Mouse (Mus musculus) induced T-regulatory cell, adult 2 months (primary cell): ENCODE measurements around the gene Car10.
"Not testable (repeated sequence)": the region's sequence is repeated elsewhere in the genome, so short reads cannot be mapped to it uniquely, and the experiment has no call there.

Experiments
- DNase-seq: peaks from one replicate; pipeline ENCODE4 v3.0.0-alpha.2; 2012; ENCODE audit warnings: low read depth

Car10 gene

GRCm38 (mm10) chr11:93393371-93393770 is 295.5 kb downstream of the Car10 start:
- DNase-seq, result not testable (repeated sequence)

- DNase-seq, result no peak
Observed at GRCm38 (mm10) chr11:93396356-93396755, 298.5 kb downstream of the Car10 start.

- DNase-seq, result not testable (repeated sequence)
Observed at GRCm38 (mm10) chr11:93401167-93401566, 303.3 kb downstream of the Car10 start.

- DNase-seq, result no peak
Observed at GRCm38 (mm10) chr11:93407981-93408380, 310.2 kb downstream of the Car10 start.

GRCm38 (mm10) chr11:93431482-93431881 is 333.7 kb downstream of the Car10 start:
- DNase-seq, result no peak

- no peak for DNase-seq
Observed at GRCm38 (mm10) chr11:93434997-93435915, 337.4 kb downstream of the Car10 start.

GRCm38 (mm10) chr11:93436892-93437291 is 339.1 kb downstream of the Car10 start:
- DNase-seq, result no peak

GRCm38 (mm10) chr11:93440466-93440865 is 342.6 kb downstream of the Car10 start:
- no peak for DNase-seq

- no peak for DNase-seq
Observed at GRCm38 (mm10) chr11:93443777-93444176, 345.9 kb downstream of the Car10 start.

- DNase-seq, result no peak
Observed at GRCm38 (mm10) chr11:93444741-93445140, 346.9 kb downstream of the Car10 start.

GRCm38 (mm10) chr11:93447566-93447965 is 349.7 kb downstream of the Car10 start:
- no peak for DNase-seq

- no peak for DNase-seq
Observed at GRCm38 (mm10) chr11:93448290-93449256, 350.7 kb downstream of the Car10 start.

- no peak for DNase-seq
Observed at GRCm38 (mm10) chr11:93450535-93450934, 352.7 kb downstream of the Car10 start.

GRCm38 (mm10) chr11:93466221-93466620 is 368.4 kb downstream of the Car10 start:
- no peak for DNase-seq

GRCm38 (mm10) chr11:93467711-93468110 is 369.9 kb downstream of the Car10 start:
- no peak for DNase-seq

- DNase-seq, result no peak
Observed at GRCm38 (mm10) chr11:93470771-93471170, 372.9 kb downstream of the Car10 start.

GRCm38 (mm10) chr11:93471573-93472179 is 373.8 kb downstream of the Car10 start:
- DNase-seq, result peak; percentile 23

- no peak for DNase-seq
Observed at GRCm38 (mm10) chr11:93484661-93485060, 386.8 kb downstream of the Car10 start.

GRCm38 (mm10) chr11:93487021-93487420 is 389.2 kb downstream of the Car10 start:
- DNase-seq, result no peak

GRCm38 (mm10) chr11:93487913-93488604 is 390.2 kb downstream of the Car10 start:
- DNase-seq, result no peak

- no peak for DNase-seq
Observed at GRCm38 (mm10) chr11:93490211-93490820, 392.5 kb downstream of the Car10 start.
